8 mouse cellular contexts compared by ENCODE assay signal in the genomic region with DNA sequence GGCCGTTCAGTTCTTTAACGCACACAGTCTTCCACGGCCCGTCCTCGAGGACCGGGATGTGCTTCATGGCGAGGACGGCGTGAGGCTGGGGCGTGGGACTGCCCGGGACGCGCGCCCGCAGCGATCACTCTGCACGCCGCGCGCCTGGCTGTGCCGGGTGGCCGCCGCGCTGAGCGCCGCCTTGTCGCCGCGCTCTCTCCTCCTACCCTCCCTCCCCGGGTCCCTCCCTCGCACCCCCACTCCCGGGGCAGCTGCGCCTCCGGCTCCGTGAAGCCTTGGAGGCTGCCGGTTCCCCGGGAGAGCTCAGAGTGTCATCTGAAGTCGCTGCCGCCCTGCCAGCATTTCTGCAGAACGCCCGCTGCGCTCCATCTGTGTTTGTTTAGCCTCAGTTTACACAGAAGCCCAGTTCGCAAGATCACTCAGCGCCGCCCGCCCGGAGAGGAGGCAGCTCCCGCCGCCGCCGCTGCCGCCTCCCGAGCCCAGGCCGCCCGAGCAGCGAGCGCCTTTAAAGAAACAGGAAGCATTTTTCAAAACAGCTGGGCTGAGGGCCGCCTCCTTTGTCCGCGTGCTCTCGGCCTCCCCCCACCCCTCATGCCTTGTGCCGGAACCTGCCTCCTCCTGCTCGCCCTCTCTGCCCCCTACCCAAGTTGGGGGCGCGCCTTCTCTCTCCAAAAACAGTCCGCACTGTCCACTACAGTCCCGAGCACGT. TPM values are rescaled to one million over a fixed set of nuclear protein-coding genes. Genes with fewer than 3 reads are reported as not detected.
DNase-seq lines count a peak whose midpoint lies in the region; ATAC-seq and TF ChIP-seq lines count a peak whose summit lies in the region.

A gene (minus strand): TSS at position 480 of the 709 bp plus-strand sequence.

- WGBS in heart, embryonic 14.5 days, result 1% methylated on average over 66 of the region's 68 CpGs
- under 1% methylated on average over 64 of the region's 68 CpGs for WGBS in kidney, postnatal 0 days
- WGBS in neural tube, embryonic 15.5 days, result under 1% methylated on average over 67 of the region's 68 CpGs

- TF ChIP-seq CTCF in embryonic fibroblast, embryonic 13.5 days (IDR thresholded peaks at IDR 0.05; ENCODE audit: borderline replicate concordance, insufficient read depth, low read length), result no peak
- TF ChIP-seq CTCF in kidney, postnatal 0 days (IDR thresholded peaks at IDR 0.05; ENCODE audit: low read depth), result no peak

- H3K36me3 ChIP-seq in heart, embryonic 14.5 days (ENCODE audit: control insufficient read depth, insufficient read depth, low read length), result no peaks in the 10 kb centered on the region
- H3K36me3 ChIP-seq in kidney, postnatal 0 days (ENCODE audit: insufficient read depth, low read length), result no peaks in the 10 kb centered on the region
- no peaks in the 10 kb centered on the region for H3K36me3 ChIP-seq in neural tube, embryonic 15.5 days

- peak within 1 kb of the TSS; percentile 98 for H3K4me2 ChIP-seq in heart, embryonic 14.5 days (ENCODE audit: low read length)
- peak within 1 kb of the TSS; percentile 99 for H3K4me2 ChIP-seq in kidney, postnatal 0 days (ENCODE audit: low read length)
- H3K4me2 ChIP-seq in neural tube, embryonic 15.5 days, result peak within 1 kb of the TSS; percentile 97

- no peaks in the 10 kb centered on the region for H3K4me1 ChIP-seq in embryonic fibroblast, embryonic 13.5 days (ENCODE audit: control insufficient read depth, insufficient read depth, low read length)
- H3K4me1 ChIP-seq in heart, embryonic 14.5 days (ENCODE audit: control insufficient read depth in 2 of 2, insufficient read depth in 2 of 2, low read length in 2 of 2), result peaks cover 30 to 43% of the 10 kb centered on the region in 2 experiments
- peaks cover 19% of the 10 kb centered on the region; the same call in 1 of the 2 replicates for H3K4me1 ChIP-seq in kidney, postnatal 0 days (replicated peaks; ENCODE audit: insufficient read depth, low read length)
- peaks cover 46% of the 10 kb centered on the region for H3K4me1 ChIP-seq in neural tube, embryonic 15.5 days

- peak within 1 kb of the TSS; percentile 28; the same call in 1 of the 2 replicates for H3K27ac ChIP-seq in embryonic fibroblast, embryonic 13.5 days (ENCODE audit: insufficient read depth, low read length)
- peak within 1 kb of the TSS; percentile 13 to 60 for H3K27ac ChIP-seq in heart, embryonic 14.5 days (replicated peaks in 1 of 2; ENCODE audit: control insufficient read depth in 1 of 2, insufficient read depth in 1 of 2, low read depth in 2 of 2, low read length in 2 of 2)
- peak within 1 kb of the TSS; percentile 71 for H3K27ac ChIP-seq in kidney, postnatal 0 days
- H3K27ac ChIP-seq in neural tube, embryonic 15.5 days (replicated peaks), result peak within 1 kb of the TSS; percentile 61

- ATAC-seq in heart, embryonic 14.5 days (ENCODE audit: insufficient number of reproducible peaks, insufficient read depth, low FRiP score, low read depth), result peak; percentile 49
- 0 out of 2 replicates have a peak, but pooled peaks have one; percentile 14 for ATAC-seq in kidney, postnatal 0 days (replicated peaks; ENCODE audit: low FRiP score, low read depth)
- peak; percentile 33; the same call in 1 of the 2 replicates for ATAC-seq in neural tube, embryonic 15.5 days (ENCODE audit: low FRiP score)
- ATAC-seq in activated CD4-positive, CD25-positive, alpha-beta regulatory T cell, adult 4 months, result no peak

- no peaks in the 10 kb centered on the region for H3K27me3 ChIP-seq in heart, embryonic 14.5 days (ENCODE audit: control insufficient read depth, insufficient read depth, low read length)
- peaks cover 5% of the 10 kb centered on the region; the same call in 1 of the 2 replicates for H3K27me3 ChIP-seq in kidney, postnatal 0 days (ENCODE audit: insufficient read depth, low read length)
- H3K27me3 ChIP-seq in neural tube, embryonic 15.5 days (replicated peaks), result peaks cover 79% of the 10 kb centered on the region

- peak within 1 kb of the TSS; percentile 48 for H3K4me3 ChIP-seq in embryonic fibroblast, embryonic 13.5 days (ENCODE audit: insufficient read depth, low read length)
- peak within 1 kb of the TSS; percentile 68 to 71 for H3K4me3 ChIP-seq in heart, embryonic 14.5 days (ENCODE audit: control insufficient read depth in 1 of 2, insufficient read depth in 1 of 2, low read depth in 1 of 2, low read length in 2 of 2)
- H3K4me3 ChIP-seq in kidney, postnatal 0 days (replicated peaks; ENCODE audit: low read depth, low read length), result peak within 1 kb of the TSS; percentile 66
- H3K4me3 ChIP-seq in neural tube, embryonic 15.5 days (replicated peaks), result peak within 1 kb of the TSS; percentile 54

- H3K9ac ChIP-seq in heart, embryonic 14.5 days (ENCODE audit: low read length), result peak within 1 kb of the TSS; percentile 74
- H3K9ac ChIP-seq in kidney, postnatal 0 days (ENCODE audit: low read depth, low read length), result peak within 1 kb of the TSS; percentile 60
- peak within 1 kb of the TSS; percentile 47 for H3K9ac ChIP-seq in neural tube, embryonic 15.5 days (replicated peaks)

- TF ChIP-seq POLR2A in embryonic fibroblast, embryonic 13.5 days (IDR thresholded peaks at IDR 0.05; ENCODE audit: low read depth, low read length), result peak; percentile 38; the same call in 1 of the 2 replicates

- H3K9me3 ChIP-seq in heart, embryonic 14.5 days (ENCODE audit: control insufficient read depth, low read length), result no peaks in the 10 kb centered on the region
- H3K9me3 ChIP-seq in kidney, postnatal 0 days (replicated peaks; ENCODE audit: low read length), result no peaks in the 10 kb centered on the region
- H3K9me3 ChIP-seq in neural tube, embryonic 15.5 days (replicated peaks), result no peaks in the 10 kb centered on the region

- peak; percentile 23 for DNase-seq in CD4-positive helper T cell, adult 2 months (ENCODE audit: low read depth, low spot score)
- DNase-seq in adrenal gland, postnatal 25 days, result peak; percentile 68
- DNase-seq in kidney, postnatal 0 days (ENCODE audit: low spot score), result peak; percentile 78
- DNase-seq in lung, adult 18-20 months, result peak; percentile 76 to 77

RNA-seq across cellular contexts. Expression of the gene that starts here (rescaled TPM):
- total RNA-seq in adrenal gland, postnatal 25 days (2021), result 2.2 and 3.3 TPM in 2 replicates
- 14.0 and 16.2 TPM in 2 replicates for polyA plus RNA-seq in embryonic fibroblast, embryonic 13.5 days (2011; ENCODE audit: insufficient read length, low read depth, missing spikeins)
- 8.9 and 12.0 TPM in 2 replicates for polyA plus RNA-seq in heart, embryonic 14.5 days (2014; fragmentation: Nextera tagmentation; extraction: Ambion mirVana)
- 18.0 and 20.8 TPM in 2 replicates for polyA plus RNA-seq in kidney, postnatal 0 days (2015; fragmentation: Nextera tagmentation; extraction: Ambion mirVana)
- 3.1 and 5.1 TPM in 2 replicates for polyA plus RNA-seq in neural tube, embryonic 15.5 days (2015; fragmentation: Nextera tagmentation; extraction: Ambion mirVana)
- not detected for polyA plus RNA-seq in activated CD4-positive, CD25-positive, alpha-beta regulatory T cell, adult 4 months (2017; shearing (Covaris generic))

Comparison
In these comparisons a context has a peak if more than half of its experiments do, and no peak if none do; other contexts are left out.
1. DNase-seq: peak in every context shown above with its lines; median percentile 78 in kidney, postnatal 0 days; 76 in lung, adult 18-20 months; 68 in adrenal gland, postnatal 25 days; 23 in CD4-positive helper T cell, adult 2 months.